Mouse (Mus musculus) forebrain, postnatal 0 days (tissue): ENCODE measurements around the gene Rrh. TPM values are rescaled to one million over a fixed set of nuclear protein-coding genes. Genes with fewer than 3 reads are reported as not detected.
"Not testable (repeated sequence)": the region's sequence is repeated elsewhere in the genome, so short reads cannot be mapped to it uniquely, and the experiment has no call there.

Source experiments
- ATAC-seq: fragments of 200-750 bp; cut with Nextera tagmentation; 2 replicates; pipeline ENCODE4 v1.8.0; 2017; ENCODE audit warnings: mild to moderate bottlenecking, moderate library complexity
- DNase-seq: peaks from one replicate; pipeline ENCODE4 v3.0.0-alpha.2; 2015
- H3K27ac ChIP-seq: fragments of 300-500 bp; sonication (generic); 2 replicates; pipeline ENCODE4 v1.5.1; 2014; ENCODE audit warnings: low read depth, mild to moderate bottlenecking, antibody characterized with exemption, low read length, moderate library complexity, mixed read lengths
- H3K27me3 ChIP-seq: fragments of 300-500 bp; sonication (generic); 2 replicates; pipeline ENCODE4 v1.6.1; 2014; ENCODE audit warnings: mild to moderate bottlenecking, low read length, mixed read lengths; ENCODE audit not compliant: insufficient read depth
- H3K36me3 ChIP-seq: fragments of 300-500 bp; sonication (generic); 2 replicates; pipeline ENCODE4 v1.6.1; 2014; ENCODE audit warnings: mild to moderate bottlenecking, moderate library complexity; ENCODE audit not compliant: insufficient read depth
- H3K4me1 ChIP-seq: fragments of 300-500 bp; sonication (generic); 2 replicates; pipeline ENCODE4 v1.6.1; 2014; ENCODE audit warnings: antibody characterized with exemption; ENCODE audit not compliant: insufficient read depth
- H3K4me2 ChIP-seq: fragments of 300-500 bp; sonication (generic); 2 replicates; pipeline ENCODE4 v1.6.1; 2014; ENCODE audit warnings: low read depth, mild to moderate bottlenecking, moderate library complexity
- H3K4me3 ChIP-seq: fragments of 300-500 bp; sonication (generic); 2 replicates; pipeline ENCODE4 v1.5.1; 2014; ENCODE audit warnings: low read depth, low read length, mixed read lengths
- H3K9ac ChIP-seq: fragments of 300-500 bp; sonication (generic); 2 replicates; pipeline ENCODE4 v1.6.1; 2014; ENCODE audit warnings: mild to moderate bottlenecking
- H3K9me3 ChIP-seq: fragments of 300-500 bp; sonication (generic); 2 replicates; pipeline ENCODE4 v1.6.1; 2016; ENCODE audit warnings: low read length
- CTCF ChIP-seq: sonication (generic); IDR thresholded peaks from 2 replicates; pipeline ENCODE4 v1.5.1; 2016; ENCODE audit warnings: antibody characterized with exemption, control low read depth, low read depth
- WGBS: fragments of 180-500 bp; shearing (Covaris S2); extraction: QIAGEN DNeasy Blood & Tissue Kit; methylation state at CpG from one replicate; pipeline ENCODE4 v1.1.7; 2014; 5-methylcytosine and 5-hydroxymethylcytosine counted together
- polyA plus RNA-seq: library from polyadenylated mRNA; unstranded; fragments of >200 nt; fragmentation: Nextera tagmentation; extraction: Ambion mirVana; gene quantifications from 2 replicates; pipeline ENCODE4 v1.2.1, GENCODE M21; 2015
- total RNA-seq: library from RNA; depleted of rRNA; stranded (reverse); fragments of >200 nt; gene quantifications from 2 replicates; pipeline ENCODE4 v1.2.3, GENCODE M21; 2014

Gene Rrh
- total and polyA plus RNA-seq, 2 experiments from 2014 or later, result 0.11 to 2.8 TPM

DNA sequence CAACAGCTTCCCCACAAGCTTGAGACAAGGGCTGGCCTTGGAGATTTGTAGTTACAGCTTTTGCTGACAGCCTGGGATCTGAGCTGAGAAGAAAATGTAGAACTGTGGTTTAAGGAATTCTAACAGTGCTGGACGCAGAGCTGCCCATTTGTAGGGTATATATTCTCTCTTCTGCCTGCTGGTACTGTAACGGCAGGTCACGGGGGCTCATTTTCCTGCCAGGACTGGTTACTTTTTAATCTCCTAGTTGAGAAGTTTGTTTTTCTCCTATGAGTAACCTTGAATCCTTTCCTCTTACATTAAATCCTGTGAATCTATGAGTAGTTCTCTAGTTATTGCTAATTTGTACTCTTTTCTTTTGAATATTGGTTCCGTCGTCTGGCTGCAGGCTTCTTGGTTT is 28.6 kb downstream of the Rrh start:
- H3K4me3 ChIP-seq, result no peak overlapping the region
- no peaks in the 10 kb centered on the region for H3K9me3 ChIP-seq
- no peaks in the 10 kb centered on the region for H3K27me3 ChIP-seq
- DNase-seq (no peak), ATAC-seq (no peak)
- no peak for TF ChIP-seq CTCF
- H3K36me3 ChIP-seq, result no peaks in the 10 kb centered on the region
- WGBS, result 80% methylated on average over 5 of the region's 5 CpGs
- H3K4me2 ChIP-seq, result no peak overlapping the region
- H3K27ac ChIP-seq, result no peak overlapping the region
- H3K4me1 ChIP-seq, result no peaks in the 10 kb centered on the region
- no peak overlapping the region for H3K9ac ChIP-seq

DNA sequence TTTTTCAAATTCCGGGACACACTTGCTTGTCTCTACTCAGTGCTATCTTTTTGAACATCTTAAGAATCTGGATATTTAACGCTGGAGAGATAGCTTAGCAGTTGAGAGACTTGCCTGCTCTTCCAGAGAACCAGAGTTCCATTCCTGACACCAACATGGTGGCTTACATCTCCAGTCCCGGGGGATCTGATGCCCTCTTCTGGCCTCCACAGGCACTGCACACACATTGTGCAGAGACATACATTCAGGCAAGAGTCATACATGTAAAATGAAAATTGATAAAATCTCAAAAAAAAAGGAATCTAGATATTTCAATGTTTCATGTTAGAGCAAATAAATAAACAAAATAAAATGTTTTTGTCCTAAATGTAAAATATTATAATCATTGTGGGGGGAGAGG is 39.6 kb downstream of the Rrh start:
- WGBS, result 91% methylated on average over 3 of the region's 3 CpGs
- TF ChIP-seq CTCF, result no peak
- Histone ChIP-seq H3K36me3 (no peaks in the 10 kb centered on the region), H3K27ac (no peak overlapping the region), H3K9ac (no peak overlapping the region), H3K27me3 (no peaks in the 10 kb centered on the region), H3K4me3 (no peak overlapping the region), H3K9me3 (no peaks in the 10 kb centered on the region), H3K4me1 (no peaks in the 10 kb centered on the region), H3K4me2 (no peak overlapping the region)
- ATAC-seq, result no peak
- no peak for DNase-seq

DNA sequence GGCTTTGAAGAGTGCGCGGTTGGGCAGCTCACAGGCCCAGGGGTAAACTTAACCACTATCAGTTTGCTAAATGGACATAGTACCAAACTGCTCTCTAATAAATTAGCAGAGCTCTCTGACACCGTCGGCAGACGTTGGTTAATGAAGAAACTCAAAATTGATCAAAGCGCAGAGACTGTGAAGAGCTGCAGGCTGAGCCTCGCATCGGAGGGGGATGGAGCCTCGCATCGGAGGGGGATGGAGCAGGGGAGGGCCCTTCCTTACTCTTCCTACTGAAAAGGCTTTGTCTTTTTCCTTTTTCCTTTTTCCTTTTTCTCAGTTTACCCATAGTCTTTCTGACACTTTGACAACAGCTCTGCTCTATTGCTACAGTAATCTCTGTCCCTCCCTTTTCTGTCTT is 41.0 kb downstream of the Rrh start:
- Histone ChIP-seq H3K4me3 (no peak overlapping the region), H3K9ac (no peak overlapping the region), H3K4me1 (no peaks in the 10 kb centered on the region), H3K27me3 (no peaks in the 10 kb centered on the region), H3K4me2 (no peak overlapping the region), H3K36me3 (no peaks in the 10 kb centered on the region), H3K9me3 (no peaks in the 10 kb centered on the region), H3K27ac (no peak overlapping the region)
- no peak for ATAC-seq
- DNase-seq, result no peak
- WGBS, result 34% methylated on average over 10 of the region's 10 CpGs
- TF ChIP-seq CTCF, result no peak

DNA sequence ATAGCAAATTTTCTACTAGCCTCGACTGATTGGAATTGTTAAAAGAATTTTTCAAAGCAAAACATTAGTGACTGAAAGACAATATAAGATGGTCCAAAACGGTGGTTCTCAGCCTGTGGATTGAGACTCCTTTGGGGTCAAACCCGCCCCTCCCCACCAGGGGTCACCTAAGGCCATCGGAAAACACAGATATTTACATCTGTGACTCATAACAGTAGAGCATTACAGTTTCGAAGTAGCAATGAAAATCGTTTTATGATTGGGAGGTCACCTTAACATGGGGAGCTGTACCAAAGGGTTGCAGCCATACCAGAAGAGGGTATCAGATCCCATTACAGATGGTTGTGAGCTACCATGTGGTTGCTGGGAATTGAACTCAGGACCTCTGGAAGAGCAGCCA is 51.2 kb downstream of the Rrh start:
- H3K27me3 ChIP-seq, result no peaks in the 10 kb centered on the region
- WGBS, result 84% methylated on average over 6 of the region's 6 CpGs
- TF ChIP-seq CTCF, result no peak
- no peak overlapping the region for H3K4me3 ChIP-seq
- H3K9ac ChIP-seq, result no peak overlapping the region
- ATAC-seq (no peak), DNase-seq (no peak)
- H3K36me3 ChIP-seq, result no peaks in the 10 kb centered on the region
- no peaks in the 10 kb centered on the region for H3K9me3 ChIP-seq
- H3K27ac ChIP-seq, result no peak overlapping the region
- no peaks in the 10 kb centered on the region for H3K4me1 ChIP-seq
- no peak overlapping the region for H3K4me2 ChIP-seq

DNA sequence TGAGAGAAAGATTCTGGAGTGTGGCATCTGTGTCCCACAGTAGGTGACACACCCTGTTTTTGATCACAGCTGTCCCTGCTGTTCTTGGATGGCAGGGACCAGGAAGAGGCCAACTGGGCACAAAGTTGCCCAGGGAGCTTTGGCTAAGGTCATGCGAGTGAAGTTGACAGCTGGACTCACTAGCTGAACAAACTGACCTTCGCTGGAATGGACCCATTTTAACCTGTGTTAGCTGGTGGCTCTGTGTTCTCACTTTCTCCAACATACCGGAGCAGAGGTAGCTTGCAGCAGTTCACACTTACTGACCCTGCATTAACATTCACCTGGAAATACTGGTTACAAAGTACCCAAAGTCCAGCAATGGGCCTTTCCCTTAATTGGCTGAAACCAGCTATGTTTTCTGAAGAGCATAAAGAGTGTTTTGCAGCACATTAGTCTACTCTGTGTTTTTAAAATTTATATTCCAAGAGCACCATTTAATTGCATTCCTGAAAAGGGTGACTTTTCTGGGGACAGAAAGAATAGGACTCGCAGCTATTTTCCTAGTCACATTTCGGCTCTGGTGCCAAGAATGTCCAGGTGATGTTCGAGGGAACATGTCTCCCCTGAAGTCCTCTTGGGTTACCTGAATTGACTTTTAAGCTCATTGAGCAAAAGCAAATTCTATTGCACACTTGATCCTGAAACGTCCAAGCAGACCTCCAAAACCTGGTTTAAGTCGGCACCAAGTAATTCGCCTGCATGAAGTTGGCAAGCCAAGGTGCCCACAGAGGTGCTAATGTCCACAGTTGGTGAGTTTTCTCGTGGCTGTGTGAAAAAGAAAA is 55.2 kb downstream of the Rrh start:
- ATAC-seq (no peak), DNase-seq (no peak)
- Histone ChIP-seq H3K27me3 (no peaks in the 10 kb centered on the region), H3K9me3 (no peaks in the 10 kb centered on the region), H3K36me3 (no peaks in the 10 kb centered on the region), H3K4me1 (no peaks in the 10 kb centered on the region), H3K27ac (no peak overlapping the region), H3K4me2 (no peak overlapping the region), H3K9ac (no peak overlapping the region), H3K4me3 (no peak overlapping the region)
- 83% methylated on average over 10 of the region's 10 CpGs for WGBS
- TF ChIP-seq CTCF, result no peak

DNA sequence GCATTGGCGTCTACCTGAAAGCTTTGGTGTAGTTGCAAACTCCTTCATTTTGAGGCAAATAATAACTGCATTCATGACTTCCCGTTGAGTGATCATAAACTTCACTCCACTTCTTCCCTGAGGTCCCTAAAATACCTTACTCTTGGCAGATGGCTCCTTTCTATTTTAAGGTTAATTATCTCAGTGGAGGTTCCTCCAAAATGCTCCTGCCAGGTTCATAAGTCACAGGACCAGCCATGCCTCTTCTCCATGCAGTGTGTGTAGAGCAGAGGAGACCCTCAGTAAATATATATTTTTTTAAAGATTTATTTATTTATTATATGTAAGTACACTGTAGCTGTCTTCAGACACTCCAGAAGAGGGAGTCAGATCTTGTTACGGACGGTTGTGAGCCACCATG is 56.3 kb downstream of the Rrh start:
- H3K27me3 ChIP-seq, result no peaks in the 10 kb centered on the region
- H3K9me3 ChIP-seq, result no peaks in the 10 kb centered on the region
- ATAC-seq (no peak), DNase-seq (no peak)
- H3K4me1 ChIP-seq, result no peaks in the 10 kb centered on the region
- H3K27ac ChIP-seq, result no peak overlapping the region
- no peak overlapping the region for H3K9ac ChIP-seq
- no peak for TF ChIP-seq CTCF
- 89% methylated on average over 4 of the region's 4 CpGs for WGBS
- no peak overlapping the region for H3K4me3 ChIP-seq
- H3K4me2 ChIP-seq, result no peak overlapping the region
- no peaks in the 10 kb centered on the region for H3K36me3 ChIP-seq

DNA sequence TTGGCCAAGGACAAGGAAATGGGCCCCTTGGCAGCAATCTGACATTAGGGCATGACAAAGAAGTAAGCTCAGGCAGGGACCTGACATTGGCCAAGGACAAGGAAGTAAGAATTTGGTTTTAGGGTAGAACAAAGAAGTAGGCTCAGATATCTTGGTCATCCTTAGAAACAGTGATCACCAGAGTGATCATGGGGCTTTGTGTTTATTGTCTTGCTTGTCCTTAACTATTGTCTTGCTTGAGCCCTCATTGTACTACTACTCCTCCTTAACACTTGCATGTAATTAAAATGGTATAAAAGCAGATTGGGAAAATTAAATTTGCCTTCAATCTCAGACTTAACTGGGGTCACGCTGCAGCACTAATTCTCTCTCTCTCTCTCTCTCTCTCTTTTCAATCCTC is 64.8 kb downstream of the Rrh start:
- H3K36me3 ChIP-seq, H3K27ac ChIP-seq, H3K4me2 ChIP-seq, H3K4me3 ChIP-seq, H3K27me3 ChIP-seq, H3K9me3 ChIP-seq, H3K4me1 ChIP-seq, ATAC-seq, H3K9ac ChIP-seq, DNase-seq: not testable (repeated sequence)
- 79% methylated on average over 1 of the region's 1 CpGs for WGBS
